Mouse (Mus musculus) liver, embryonic 14.5 days (tissue): ENCODE measurements around the gene Kank4.

Source experiments
- CTCF ChIP-seq: IDR thresholded peaks from 2 replicates; pipeline ENCODE4 v1.5.1; 2016; ENCODE audit warnings: antibody characterized with exemption, low read depth, control low read depth
- EP300 ChIP-seq: IDR thresholded peaks from 2 replicates; pipeline ENCODE4 v1.6.1; 2016; ENCODE audit warnings: antibody characterized with exemption, low read depth

- TF ChIP-seq CTCF = no peak
- no peak for TF ChIP-seq EP300
These were observed 1.9 kb upstream of the Kank4 start for GRCm38 (mm10) chr4:98819216-98819755.
